Mouse (Mus musculus): Measurements from ENCODE around the gene Tldc2.

Gene Tldc2

GRCm38 (mm10) chr2:157060557-157061305 lies 26.1 kb upstream of the Tldc2 start:
- no peak for DNase-seq (ENCODE audit: extremely low read depth, low read depth, low spot score)

- no peak for DNase-seq (ENCODE audit: extremely low read depth, low read depth, low spot score)
Measured at GRCm38 (mm10) chr2:157063241-157063700, 23.6 kb upstream of the Tldc2 start.

- DNase-seq (ENCODE audit: extremely low read depth, low read depth, low spot score), result no peak
Measured at GRCm38 (mm10) chr2:157064136-157064535, 22.7 kb upstream of the Tldc2 start.

GRCm38 (mm10) chr2:157064978-157065878 lies 21.6 kb upstream of the Tldc2 start:
- no peak for DNase-seq (ENCODE audit: extremely low read depth, low read depth, low spot score)

GRCm38 (mm10) chr2:157065879-157066226 lies 21.0 kb upstream of the Tldc2 start:
- DNase-seq (ENCODE audit: extremely low read depth, low read depth, low spot score), result no peak

- DNase-seq (ENCODE audit: extremely low read depth, low read depth, low spot score), result no peak
Measured at GRCm38 (mm10) chr2:157066731-157067430, 20.0 kb upstream of the Tldc2 start.

- DNase-seq (ENCODE audit: extremely low read depth, low read depth, low spot score), result no peak
Measured at GRCm38 (mm10) chr2:157068701-157069354, 18.0 kb upstream of the Tldc2 start.

- DNase-seq (ENCODE audit: extremely low read depth, low read depth, low spot score), result no peak
Measured at GRCm38 (mm10) chr2:157069355-157069735, 17.5 kb upstream of the Tldc2 start.

- DNase-seq (ENCODE audit: extremely low read depth, low read depth, low spot score), result no peak
Measured at GRCm38 (mm10) chr2:157069755-157070315, 17.0 kb upstream of the Tldc2 start.

GRCm38 (mm10) chr2:157070365-157070764 lies 16.5 kb upstream of the Tldc2 start:
- no peak for DNase-seq (ENCODE audit: extremely low read depth, low read depth, low spot score)

- DNase-seq (ENCODE audit: extremely low read depth, low read depth, low spot score), result no peak
Measured at GRCm38 (mm10) chr2:157071556-157071955, 15.3 kb upstream of the Tldc2 start.

- DNase-seq (ENCODE audit: extremely low read depth, low read depth, low spot score), result no peak
Measured at GRCm38 (mm10) chr2:157072316-157072990, 14.4 kb upstream of the Tldc2 start.

GRCm38 (mm10) chr2:157073378-157074052 lies 13.3 kb upstream of the Tldc2 start:
- DNase-seq (ENCODE audit: extremely low read depth, low read depth, low spot score), result no peak

GRCm38 (mm10) chr2:157074186-157074724 lies 12.6 kb upstream of the Tldc2 start:
- DNase-seq (ENCODE audit: extremely low read depth, low read depth, low spot score), result no peak

GRCm38 (mm10) chr2:157074772-157075171 lies 12.1 kb upstream of the Tldc2 start:
- DNase-seq (ENCODE audit: extremely low read depth, low read depth, low spot score), result no peak

GRCm38 (mm10) chr2:157075226-157075625 lies 11.6 kb upstream of the Tldc2 start:
- DNase-seq (ENCODE audit: extremely low read depth, low read depth, low spot score), result no peak

GRCm38 (mm10) chr2:157075685-157076084 lies 11.2 kb upstream of the Tldc2 start:
- no peak for DNase-seq (ENCODE audit: extremely low read depth, low read depth, low spot score)

- no peak for DNase-seq (ENCODE audit: extremely low read depth, low read depth, low spot score)
Measured at GRCm38 (mm10) chr2:157076585-157076984, 10.3 kb upstream of the Tldc2 start.

GRCm38 (mm10) chr2:157077160-157077559 lies 9.7 kb upstream of the Tldc2 start:
- no peak for DNase-seq (ENCODE audit: extremely low read depth, low read depth, low spot score)

All from fat pad, adult 2 months (tissue).